Mouse (Mus musculus): ENCODE measurements around the gene Tmem145. TPM values are rescaled to one million over a fixed set of nuclear protein-coding genes. Genes with fewer than 3 reads are reported as not detected.
"Not testable (repeated sequence)": the region's sequence is repeated elsewhere in the genome, so short reads cannot be mapped to it uniquely, and the experiment has no call there.

Tmem145 gene
- polyA plus RNA-seq, 1 experiment from 2014 or later: 14.5 TPM

DNA sequence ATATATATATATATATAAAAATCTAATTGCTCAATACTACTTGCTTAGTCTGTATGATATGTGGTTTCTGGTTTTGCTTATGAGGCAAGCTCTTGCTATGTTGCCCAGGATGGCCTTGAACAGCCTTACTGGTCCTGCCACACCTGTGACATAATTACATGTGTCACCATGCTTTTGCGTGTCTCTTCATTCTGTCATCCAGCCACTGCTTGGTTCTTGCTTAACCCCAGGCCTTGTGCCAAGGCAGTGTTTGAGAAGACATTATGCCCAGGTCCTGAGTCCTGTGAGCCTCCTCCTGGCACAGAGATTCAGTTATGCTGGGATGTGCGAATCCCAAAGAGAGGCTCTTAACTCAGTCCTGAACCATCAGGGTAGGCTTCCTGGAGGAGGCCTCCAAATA is 17.3 kb downstream of the Tmem145 start:
- Histone ChIP-seq H3K9ac (ENCODE audit: low read length) (no peak overlapping the region), H3K9me3 (replicated peaks; ENCODE audit: control insufficient read depth, low read length) (no peaks in the 10 kb centered on the region), H3K27me3 (replicated peaks; ENCODE audit: control insufficient read depth, insufficient read depth, low read length) (no peaks in the 10 kb centered on the region), H3K4me1 (ENCODE audit: control insufficient read depth, insufficient read depth, low read length) (no peaks in the 10 kb centered on the region; the same call in 1 of the 2 replicates), H3K36me3 (ENCODE audit: control insufficient read depth, insufficient read depth, low read length) (peaks cover 8% of the 10 kb centered on the region; the same call in 1 of the 2 replicates), H3K4me3 (ENCODE audit: low read depth, low read length) (no peak overlapping the region), H3K4me2 (ENCODE audit: low read length) (no peak overlapping the region), H3K27ac (ENCODE audit: low read depth, low read length) (no peak overlapping the region)
- ATAC-seq: no peak
- no peak for DNase-seq (ENCODE audit: low spot score)
- WGBS: 84% methylated on average over 2 of the region's 2 CpGs

DNA sequence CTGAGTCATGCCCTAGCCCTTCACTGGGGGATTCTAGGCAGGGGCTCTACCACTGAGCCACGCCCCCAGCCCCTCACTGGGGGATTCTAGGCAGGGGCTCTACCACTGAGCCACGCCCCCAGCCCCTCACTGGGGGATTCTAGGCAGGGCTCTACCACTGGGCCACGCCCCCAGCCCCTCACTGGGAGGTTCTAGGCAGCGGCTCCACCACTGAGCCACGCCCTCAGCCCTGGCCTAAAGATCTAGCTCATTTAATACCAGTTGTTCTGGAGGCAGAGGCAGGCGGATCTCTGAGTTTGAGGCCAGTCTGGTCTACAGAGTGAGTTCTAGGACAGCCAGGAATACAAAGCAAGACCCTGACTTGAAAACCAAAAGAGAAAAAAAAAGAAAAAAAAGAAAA is 19.5 kb downstream of the Tmem145 start:
- H3K9me3 ChIP-seq (replicated peaks; ENCODE audit: control insufficient read depth, low read length); H3K4me1 ChIP-seq (ENCODE audit: control insufficient read depth, insufficient read depth, low read length); H3K4me3 ChIP-seq (ENCODE audit: low read depth, low read length); H3K9ac ChIP-seq (ENCODE audit: low read length); DNase-seq (ENCODE audit: low spot score); H3K27me3 ChIP-seq (replicated peaks; ENCODE audit: control insufficient read depth, insufficient read depth, low read length); ATAC-seq; H3K27ac ChIP-seq (ENCODE audit: low read depth, low read length); H3K4me2 ChIP-seq (ENCODE audit: low read length): not testable (repeated sequence)
- H3K36me3 ChIP-seq (ENCODE audit: control insufficient read depth, insufficient read depth, low read length): peaks cover 23% of the 10 kb centered on the region
- 87% methylated on average over 6 of the region's 6 CpGs for WGBS

DNA sequence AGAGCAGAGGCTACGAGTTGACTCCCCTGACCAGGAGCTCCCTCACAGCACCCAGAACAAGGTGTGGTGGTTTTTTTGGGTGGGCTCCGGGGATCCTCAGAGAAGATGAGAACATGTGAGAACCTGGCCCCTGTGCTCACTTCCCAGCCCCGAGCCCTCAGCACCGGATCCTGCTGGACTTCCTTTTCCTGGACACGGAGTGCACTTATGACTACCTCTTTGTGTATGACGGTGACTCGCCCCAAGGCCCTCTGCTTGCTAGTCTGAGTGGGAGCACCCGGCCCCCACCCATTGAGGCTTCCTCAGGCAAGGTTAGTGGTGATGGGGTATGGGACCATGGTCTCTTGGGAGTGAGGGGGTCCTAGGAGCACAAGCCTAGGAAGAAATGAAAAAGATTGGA is 20.3 kb downstream of the Tmem145 start:
- H3K27me3 ChIP-seq (replicated peaks; ENCODE audit: control insufficient read depth, insufficient read depth, low read length): no peaks in the 10 kb centered on the region
- H3K36me3 ChIP-seq (ENCODE audit: control insufficient read depth, insufficient read depth, low read length): peaks cover 31% of the 10 kb centered on the region
- no peaks in the 10 kb centered on the region; the same call in 1 of the 2 replicates for H3K4me1 ChIP-seq (ENCODE audit: control insufficient read depth, insufficient read depth, low read length)
- no peak for DNase-seq (ENCODE audit: low spot score)
- H3K4me3 ChIP-seq (ENCODE audit: low read depth, low read length): no peak overlapping the region
- no peak overlapping the region for H3K27ac ChIP-seq (ENCODE audit: low read depth, low read length)
- WGBS: 95% methylated on average over 8 of the region's 8 CpGs
- no peak overlapping the region for H3K9ac ChIP-seq (ENCODE audit: low read length)
- no peak for ATAC-seq
- no peaks in the 10 kb centered on the region for H3K9me3 ChIP-seq (replicated peaks; ENCODE audit: control insufficient read depth, low read length)
- H3K4me2 ChIP-seq (ENCODE audit: low read length): no peak overlapping the region

DNA sequence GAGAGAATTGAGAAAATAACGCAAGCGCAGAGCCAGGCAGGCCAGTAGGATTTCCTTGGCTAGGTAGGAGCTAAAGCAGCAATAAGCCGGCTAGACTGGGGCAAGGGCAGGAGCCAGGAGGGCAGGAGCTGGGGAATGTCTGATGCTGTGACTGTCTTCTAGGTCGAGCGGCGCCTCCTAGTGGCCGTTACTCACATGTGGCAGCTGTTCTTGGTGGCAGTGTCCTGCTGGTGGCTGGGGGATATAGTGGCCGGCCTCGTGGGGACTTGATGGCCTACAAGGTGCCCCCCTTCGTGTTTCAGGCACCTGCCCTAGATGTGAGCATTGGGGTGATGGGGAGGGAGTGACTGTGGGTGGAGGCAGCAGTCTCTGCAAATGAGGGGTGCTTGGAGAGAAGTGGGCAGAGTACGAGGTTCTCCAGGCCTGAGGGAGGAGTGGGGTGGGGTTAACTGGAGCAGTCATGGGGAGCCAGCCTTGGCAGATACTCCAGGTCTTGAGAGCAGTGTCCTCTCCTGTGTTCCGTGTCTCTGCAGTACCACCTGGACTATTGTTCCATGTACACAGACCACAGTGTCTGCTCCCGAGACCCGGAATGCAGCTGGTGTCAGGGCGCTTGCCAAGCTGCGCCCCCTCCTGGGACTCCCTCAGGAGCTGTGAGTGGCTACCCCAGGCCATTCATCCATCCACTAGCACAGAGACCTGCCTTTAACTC is 27.8 kb downstream of the Tmem145 start:
- no peaks in the 10 kb centered on the region for H3K4me1 ChIP-seq (ENCODE audit: control insufficient read depth, insufficient read depth, low read length)
- H3K9ac ChIP-seq (ENCODE audit: low read length): no peak overlapping the region
- WGBS: 42% methylated on average over 16 of the region's 16 CpGs
- no peaks in the 10 kb centered on the region for H3K27me3 ChIP-seq (replicated peaks; ENCODE audit: control insufficient read depth, insufficient read depth, low read length)
- DNase-seq (ENCODE audit: low spot score) (peak; percentile 75), ATAC-seq (peak; percentile 57; the same call in 1 of the 2 replicates)
- H3K36me3 ChIP-seq (ENCODE audit: control insufficient read depth, insufficient read depth, low read length): peaks cover 63% of the 10 kb centered on the region
- H3K4me2 ChIP-seq (ENCODE audit: low read length): no peak overlapping the region
- H3K4me3 ChIP-seq (ENCODE audit: low read depth, low read length): no peak overlapping the region
- no peaks in the 10 kb centered on the region for H3K9me3 ChIP-seq (replicated peaks; ENCODE audit: control insufficient read depth, low read length)
- H3K27ac ChIP-seq (ENCODE audit: low read depth, low read length): no peak overlapping the region

DNA sequence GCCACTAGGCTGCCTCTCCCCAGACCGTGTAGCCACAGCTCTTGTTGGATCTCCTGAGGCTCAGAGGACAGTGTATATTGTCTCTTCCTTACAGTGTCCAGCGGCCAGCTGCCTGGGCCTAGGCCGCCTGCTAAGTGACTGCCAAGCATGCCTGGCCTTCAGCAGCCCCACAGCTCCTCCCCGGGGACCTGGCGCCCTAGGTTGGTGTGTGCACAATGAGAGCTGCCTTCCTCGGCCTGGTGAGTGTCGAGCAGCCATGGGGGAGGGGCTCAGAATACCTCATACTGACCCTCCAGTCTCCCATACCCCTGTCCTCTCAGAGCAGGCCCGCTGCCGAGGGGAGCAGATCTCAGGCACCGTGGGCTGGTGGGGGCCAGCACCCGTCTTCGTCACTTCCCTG is 28.6 kb downstream of the Tmem145 start:
- peaks cover 63% of the 10 kb centered on the region for H3K36me3 ChIP-seq (ENCODE audit: control insufficient read depth, insufficient read depth, low read length)
- no peak overlapping the region for H3K27ac ChIP-seq (ENCODE audit: low read depth, low read length)
- no peak overlapping the region for H3K9ac ChIP-seq (ENCODE audit: low read length)
- H3K4me2 ChIP-seq (ENCODE audit: low read length): no peak overlapping the region
- H3K9me3 ChIP-seq (replicated peaks; ENCODE audit: control insufficient read depth, low read length): no peaks in the 10 kb centered on the region
- 79% methylated on average over 12 of the region's 12 CpGs for WGBS
- H3K4me3 ChIP-seq (ENCODE audit: low read depth, low read length): no peak overlapping the region
- no peaks in the 10 kb centered on the region for H3K27me3 ChIP-seq (replicated peaks; ENCODE audit: control insufficient read depth, insufficient read depth, low read length)
- ATAC-seq: no peak
- DNase-seq (ENCODE audit: low spot score): no peak
- H3K4me1 ChIP-seq (ENCODE audit: control insufficient read depth, insufficient read depth, low read length): no peaks in the 10 kb centered on the region

DNA sequence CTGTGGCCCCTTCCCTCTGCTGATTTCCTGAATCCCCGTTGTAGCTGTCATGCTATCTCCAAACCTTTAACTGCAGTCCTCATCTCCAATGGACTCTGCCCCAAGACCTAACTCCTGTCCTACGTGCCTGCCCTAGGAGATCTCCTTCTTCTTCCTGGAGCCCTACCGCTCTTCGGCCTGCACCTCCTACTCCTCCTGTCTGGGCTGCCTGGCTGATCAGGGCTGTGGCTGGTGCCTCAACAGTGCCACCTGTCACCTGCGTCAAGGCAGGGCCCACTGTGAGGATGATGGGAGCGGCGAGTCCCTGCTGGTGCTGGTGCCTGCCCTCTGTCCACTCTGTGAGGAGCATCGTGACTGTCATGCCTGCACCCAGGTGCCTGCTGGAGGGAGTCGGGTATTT is 33.4 kb downstream of the Tmem145 start:
- ATAC-seq (no peak), DNase-seq (ENCODE audit: low spot score) (no peak)
- H3K36me3 ChIP-seq (ENCODE audit: control insufficient read depth, insufficient read depth, low read length): peaks cover 74% of the 10 kb centered on the region
- no peak overlapping the region for H3K4me2 ChIP-seq (ENCODE audit: low read length)
- no peak overlapping the region for H3K4me3 ChIP-seq (ENCODE audit: low read depth, low read length)
- no peaks in the 10 kb centered on the region for H3K27me3 ChIP-seq (replicated peaks; ENCODE audit: control insufficient read depth, insufficient read depth, low read length)
- no peak overlapping the region for H3K9ac ChIP-seq (ENCODE audit: low read length)
- no peak overlapping the region for H3K27ac ChIP-seq (ENCODE audit: low read depth, low read length)
- WGBS: 94% methylated on average over 9 of the region's 9 CpGs
- H3K4me1 ChIP-seq (ENCODE audit: control insufficient read depth, insufficient read depth, low read length): no peaks in the 10 kb centered on the region
- no peaks in the 10 kb centered on the region for H3K9me3 ChIP-seq (replicated peaks; ENCODE audit: control insufficient read depth, low read length)

DNA sequence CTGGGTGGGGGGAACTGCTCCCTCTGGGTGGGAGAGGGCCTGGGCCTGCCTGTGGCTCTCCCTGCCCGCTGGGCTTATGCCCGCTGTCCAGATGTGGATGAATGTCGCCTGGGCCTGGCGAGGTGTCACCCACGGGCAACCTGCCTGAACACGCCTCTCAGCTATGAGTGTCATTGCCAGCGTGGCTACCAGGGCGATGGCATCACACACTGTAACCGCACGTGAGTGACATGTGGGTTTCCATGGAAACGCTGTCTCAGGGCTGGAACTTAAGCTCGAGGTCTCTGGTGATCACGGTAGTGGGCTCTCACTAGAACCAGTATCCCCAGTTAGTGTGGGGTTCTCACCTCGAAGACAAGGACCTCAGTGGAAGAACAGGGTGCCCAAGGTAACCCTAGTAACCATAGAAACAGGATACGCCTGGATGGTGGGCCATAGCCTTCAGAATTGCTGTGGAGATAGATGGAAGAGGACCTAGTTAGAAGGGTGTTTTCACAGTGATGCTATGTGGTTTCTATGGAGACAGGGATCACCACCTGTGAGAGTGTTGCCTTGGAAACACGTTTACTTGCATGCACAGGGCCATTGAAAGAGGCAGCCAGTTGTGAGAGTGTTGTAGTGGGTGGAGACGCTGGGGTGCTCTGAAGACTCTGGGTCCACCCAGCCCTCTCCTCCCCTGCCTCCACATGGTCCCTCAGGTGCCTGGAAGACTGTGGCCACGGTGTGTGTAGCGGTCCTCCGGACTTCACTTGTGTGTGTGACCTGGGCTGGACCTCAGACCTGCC is 35.3 kb downstream of the Tmem145 start:
- no peaks in the 10 kb centered on the region for H3K27me3 ChIP-seq (replicated peaks; ENCODE audit: control insufficient read depth, insufficient read depth, low read length)
- H3K4me2 ChIP-seq (ENCODE audit: low read length): no peak overlapping the region
- H3K36me3 ChIP-seq (ENCODE audit: control insufficient read depth, insufficient read depth, low read length): peaks cover 64% of the 10 kb centered on the region
- ATAC-seq (peak; percentile 51; the same call in 1 of the 2 replicates), DNase-seq (ENCODE audit: low spot score) (peak; percentile 60)
- WGBS: 72% methylated on average over 20 of the region's 20 CpGs
- no peaks in the 10 kb centered on the region for H3K4me1 ChIP-seq (ENCODE audit: control insufficient read depth, insufficient read depth, low read length)
- no peaks in the 10 kb centered on the region for H3K9me3 ChIP-seq (replicated peaks; ENCODE audit: control insufficient read depth, low read length)
- peak overlapping the region; percentile 14; the same call in 1 of the 2 replicates for H3K27ac ChIP-seq (ENCODE audit: low read depth, low read length)
- no peak overlapping the region for H3K9ac ChIP-seq (ENCODE audit: low read length)
- no peak overlapping the region for H3K4me3 ChIP-seq (ENCODE audit: low read depth, low read length)

DNA sequence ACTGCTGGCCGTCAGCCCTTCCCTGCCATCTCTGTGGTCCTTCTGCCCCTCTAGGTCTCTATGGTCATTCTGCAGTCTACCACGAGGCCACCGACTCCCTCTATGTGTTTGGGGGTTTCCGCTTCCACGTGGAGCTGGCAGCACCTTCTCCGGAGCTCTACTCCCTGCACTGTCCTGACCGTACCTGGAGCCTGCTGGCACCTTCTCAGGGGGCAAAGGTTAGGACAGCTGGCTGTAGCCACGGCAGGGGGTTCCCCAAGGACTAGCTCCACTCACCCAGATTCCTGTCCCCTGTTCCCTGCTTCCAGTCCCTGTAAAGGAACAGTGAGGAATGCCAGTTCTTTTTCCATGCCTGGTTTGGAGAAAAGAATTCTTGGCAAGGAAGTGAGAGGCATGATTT is 43.0 kb downstream of the Tmem145 start:
- Histone ChIP-seq H3K9me3 (replicated peaks; ENCODE audit: control insufficient read depth, low read length) (peaks cover 3% of the 10 kb centered on the region; the same call in 1 of the 2 replicates), H3K27ac (ENCODE audit: low read depth, low read length) (no peak overlapping the region), H3K4me2 (ENCODE audit: low read length) (no peak overlapping the region), H3K4me1 (ENCODE audit: control insufficient read depth, insufficient read depth, low read length) (no peaks in the 10 kb centered on the region), H3K36me3 (ENCODE audit: control insufficient read depth, insufficient read depth, low read length) (peaks cover 82% of the 10 kb centered on the region), H3K4me3 (ENCODE audit: low read depth, low read length) (no peak overlapping the region), H3K27me3 (replicated peaks; ENCODE audit: control insufficient read depth, insufficient read depth, low read length) (no peaks in the 10 kb centered on the region), H3K9ac (ENCODE audit: low read length) (no peak overlapping the region)
- DNase-seq (ENCODE audit: low spot score): no peak
- no peak for ATAC-seq
- WGBS: 92% methylated on average over 8 of the region's 8 CpGs

DNA sequence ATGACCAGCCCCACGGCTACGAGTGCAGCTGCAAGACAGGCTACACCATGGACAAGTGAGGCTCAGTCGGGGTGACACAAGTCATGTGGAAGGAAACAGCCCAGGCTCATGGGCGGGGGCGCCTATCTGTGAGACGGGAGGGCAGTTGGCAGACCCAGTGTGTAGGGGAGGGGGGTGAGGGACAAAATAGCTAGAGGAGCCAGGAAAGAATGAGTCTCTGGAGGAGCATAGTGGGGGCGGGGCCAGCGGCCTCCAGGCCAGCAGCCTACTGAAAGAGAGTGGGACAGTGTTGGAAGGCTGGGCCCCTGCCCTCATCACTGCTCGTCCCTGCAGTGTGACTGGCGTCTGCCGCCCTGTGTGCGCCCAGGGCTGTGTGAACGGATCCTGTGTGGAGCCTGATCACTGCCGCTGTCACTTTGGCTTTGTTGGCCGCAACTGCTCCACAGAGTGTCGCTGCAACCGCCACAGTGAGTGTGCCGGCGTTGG is 52.9 kb downstream of the Tmem145 start:
- Histone ChIP-seq H3K9ac (ENCODE audit: low read length) (no peak overlapping the region), H3K36me3 (ENCODE audit: control insufficient read depth, insufficient read depth, low read length) (peaks cover 80% of the 10 kb centered on the region), H3K4me3 (ENCODE audit: low read depth, low read length) (no peak overlapping the region), H3K27me3 (replicated peaks; ENCODE audit: control insufficient read depth, insufficient read depth, low read length) (no peaks in the 10 kb centered on the region), H3K9me3 (replicated peaks; ENCODE audit: control insufficient read depth, low read length) (no peaks in the 10 kb centered on the region), H3K4me2 (ENCODE audit: low read length) (no peak overlapping the region), H3K4me1 (ENCODE audit: control insufficient read depth, insufficient read depth, low read length) (no peaks in the 10 kb centered on the region), H3K27ac (ENCODE audit: low read depth, low read length) (no peak overlapping the region)
- 61% methylated on average over 19 of the region's 19 CpGs for WGBS
- peak; percentile 29 for DNase-seq (ENCODE audit: low spot score)
- ATAC-seq: peak; percentile 59; the same call in 1 of the 2 replicates
